Mouse (Mus musculus): ENCODE results near the gene Cyb561d2. TPM values are rescaled to one million over a fixed set of nuclear protein-coding genes. Genes with fewer than 3 reads are reported as not detected.

Cyb561d2 gene
- polyA plus RNA-seq, 1 experiment from 2014 or later, result 28.4 TPM

Other genes starting within 250 kb of the Cyb561d2 start
- gene Cish, start 246.2 kb downstream of the Cyb561d2 start, polyA plus RNA-seq (2015; fragmentation: Nextera tagmentation; extraction: Ambion mirVana), result 15.4 and 16.4 TPM in 2 replicates
- 9.7 and 11.4 TPM in 2 replicates for gene Hemk1, start 203.8 kb downstream of the Cyb561d2 start, polyA plus RNA-seq (2015; fragmentation: Nextera tagmentation; extraction: Ambion mirVana)
- 0.47 and 0.79 TPM in 2 replicates for gene 6430571L13Rik, start 201.6 kb downstream of the Cyb561d2 start, polyA plus RNA-seq (2015; fragmentation: Nextera tagmentation; extraction: Ambion mirVana)
- gene Cacna2d2, start 142.6 kb downstream of the Cyb561d2 start, polyA plus RNA-seq (2015; fragmentation: Nextera tagmentation; extraction: Ambion mirVana), result 0.30 and 0.42 TPM in 2 replicates
- gene Tmem115, start 8.2 kb downstream of the Cyb561d2 start, polyA plus RNA-seq (2015; fragmentation: Nextera tagmentation; extraction: Ambion mirVana), result 39.7 and 42.7 TPM in 2 replicates
- 39.2 and 42.2 TPM in 2 replicates for gene Nprl2, start within 50 bp of the Cyb561d2 start, polyA plus RNA-seq (2015; fragmentation: Nextera tagmentation; extraction: Ambion mirVana)
- 6.8 TPM in 2 replicates for gene Zmynd10, start 5.1 kb upstream of the Cyb561d2 start, polyA plus RNA-seq (2015; fragmentation: Nextera tagmentation; extraction: Ambion mirVana)
- gene Rassf1, start 9.4 kb upstream of the Cyb561d2 start, polyA plus RNA-seq (2015; fragmentation: Nextera tagmentation; extraction: Ambion mirVana), result 57.7 and 64.1 TPM in 2 replicates
- gene Tusc2, start 21.1 kb upstream of the Cyb561d2 start, polyA plus RNA-seq (2015; fragmentation: Nextera tagmentation; extraction: Ambion mirVana), result 37.7 and 39.7 TPM in 2 replicates
- 105 and 109 TPM in 2 replicates for gene Hyal2, start 25.8 kb upstream of the Cyb561d2 start, polyA plus RNA-seq (2015; fragmentation: Nextera tagmentation; extraction: Ambion mirVana)
- 8.4 and 9.6 TPM in 2 replicates for gene Hyal1, start 34.7 kb upstream of the Cyb561d2 start, polyA plus RNA-seq (2015; fragmentation: Nextera tagmentation; extraction: Ambion mirVana)
- gene Naa80, start 36.7 kb upstream of the Cyb561d2 start, polyA plus RNA-seq (2015; fragmentation: Nextera tagmentation; extraction: Ambion mirVana), result 18.2 and 18.6 TPM in 2 replicates
- gene Hyal3, start 38.6 kb upstream of the Cyb561d2 start, polyA plus RNA-seq (2015; fragmentation: Nextera tagmentation; extraction: Ambion mirVana), result 0.99 and 1.4 TPM in 2 replicates
- 40.0 and 44.2 TPM in 2 replicates for gene Ifrd2, start 45.4 kb upstream of the Cyb561d2 start, polyA plus RNA-seq (2015; fragmentation: Nextera tagmentation; extraction: Ambion mirVana)
- 8.2 and 9.1 TPM in 2 replicates for gene Sema3b, start 67.0 kb upstream of the Cyb561d2 start, polyA plus RNA-seq (2015; fragmentation: Nextera tagmentation; extraction: Ambion mirVana)
- gene Gnai2, start 93.2 kb upstream of the Cyb561d2 start, polyA plus RNA-seq (2015; fragmentation: Nextera tagmentation; extraction: Ambion mirVana), result 469 and 478 TPM in 2 replicates
- gene Slc38a3, start 127.3 kb upstream of the Cyb561d2 start, polyA plus RNA-seq (2015; fragmentation: Nextera tagmentation; extraction: Ambion mirVana), result 3.9 and 4.1 TPM in 2 replicates
- 0.54 and 0.93 TPM in 2 replicates for gene Gnat1, start 137.5 kb upstream of the Cyb561d2 start, polyA plus RNA-seq (2015; fragmentation: Nextera tagmentation; extraction: Ambion mirVana)
- gene Sema3f, start 168.3 kb upstream of the Cyb561d2 start, polyA plus RNA-seq (2015; fragmentation: Nextera tagmentation; extraction: Ambion mirVana), result 12.3 and 13.7 TPM in 2 replicates
- 188 and 202 TPM in 2 replicates for gene Rbm5, start 228.8 kb upstream of the Cyb561d2 start, polyA plus RNA-seq (2015; fragmentation: Nextera tagmentation; extraction: Ambion mirVana)